Mouse (Mus musculus): ENCODE data around the gene Hist1h2ak. TPM values are rescaled to one million over a fixed set of nuclear protein-coding genes. Genes with fewer than 3 reads are reported as not detected.
"Not testable (repeated sequence)": the region's sequence is repeated elsewhere in the genome, so short reads cannot be mapped to it uniquely, and the experiment has no call there.

The Hist1h2ak gene
- total RNA-seq (2012; rRNA removed) (1,024 and 1,125 TPM in 2 replicates), total RNA-seq (2014; rRNA removed) (7.3 and 16.6 TPM in 2 replicates), polyA plus RNA-seq (2012; ENCODE audit: insufficient read length, low read depth) (1.8 and 6.2 TPM in 2 replicates)

DNA sequence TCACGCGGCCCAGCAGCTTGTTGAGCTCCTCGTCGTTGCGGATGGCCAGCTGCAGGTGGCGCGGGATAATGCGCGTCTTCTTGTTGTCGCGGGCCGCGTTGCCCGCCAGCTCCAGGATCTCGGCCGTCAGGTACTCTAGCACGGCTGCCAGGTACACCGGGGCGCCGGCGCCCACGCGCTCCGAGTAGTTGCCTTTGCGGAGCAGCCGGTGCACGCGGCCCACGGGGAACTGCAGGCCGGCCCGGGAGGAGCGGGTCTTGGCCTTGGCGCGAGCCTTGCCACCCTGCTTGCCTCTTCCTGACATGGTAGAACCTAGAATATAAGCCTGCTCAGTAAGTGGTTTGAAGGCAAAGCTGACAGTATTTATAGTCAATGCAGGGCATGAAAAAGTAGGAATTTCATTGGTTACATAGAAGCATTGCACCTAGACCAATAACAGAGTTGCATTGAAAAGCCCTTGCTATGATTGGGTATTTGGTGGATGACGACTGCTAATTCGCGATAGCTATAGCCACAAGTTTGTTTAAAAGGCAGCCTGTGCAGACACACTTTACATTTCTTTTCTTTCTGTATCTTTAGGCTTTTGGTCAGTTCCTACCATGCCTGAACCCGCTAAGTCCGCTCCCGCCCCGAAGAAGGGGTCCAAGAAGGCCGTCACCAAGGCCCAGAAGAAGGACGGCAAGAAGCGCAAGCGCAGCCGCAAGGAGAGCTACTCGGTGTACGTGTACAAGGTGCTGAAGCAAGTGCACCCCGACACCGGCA, at the start of gene Hist1h2ak, which contains the start of gene Hist1h2bn:
Hist1h2ak (minus strand) TSS at position 304 of the 762 bp plus-strand sequence.
Hist1h2bn (plus strand) TSS at position 600 of the 762 bp plus-strand sequence.
- TF ChIP-seq HCFC1 (IDR thresholded peaks at IDR 0.05; ENCODE audit: low read depth, low read length) (peak; percentile 57), CHD2 (IDR thresholded peaks at IDR 0.05; ENCODE audit: low read length) (peak; percentile 96), RCOR1 (conservative IDR thresholded peaks at IDR 0.05; ENCODE audit: low read depth, low read length) (peak; percentile 74; the same call in 1 of the 2 replicates), NELFE (IDR thresholded peaks at IDR 0.05; ENCODE audit: low read depth, low read length) (peak; percentile 77), MXI1 (IDR thresholded peaks at IDR 0.05; ENCODE audit: low read depth, low read length) (peak; percentile 70), UBTF (IDR thresholded peaks at IDR 0.05; ENCODE audit: low read depth, low read length) (peak; percentile 51; the same call in 1 of the 2 replicates), MEF2A (IDR thresholded peaks at IDR 0.05; ENCODE audit: borderline replicate concordance, low read depth, low read length) (peak; percentile 58; the same call in 1 of the 2 replicates), MYC (IDR thresholded peaks at IDR 0.05; ENCODE audit: low read depth, low read length) (peak; percentile 39), TCF12 (IDR thresholded peaks at IDR 0.05; ENCODE audit: low read depth, low read length) (peak; percentile 98), POLR2AphosphoS2 (IDR thresholded peaks at IDR 0.05; ENCODE audit: low read depth, low read length) (peak; percentile 5; the same call in 1 of the 2 replicates), NRF1 (IDR thresholded peaks at IDR 0.05; ENCODE audit: low read depth, low read length) (peak; percentile 39), SIN3A (IDR thresholded peaks at IDR 0.05; ENCODE audit: low read length) (peak; percentile 68), E2F4 (IDR thresholded peaks at IDR 0.05; ENCODE audit: insufficient replicate concordance, low read depth, low read length) (peak; percentile 71; the same call in 1 of the 2 replicates), ZMIZ1 (IDR thresholded peaks at IDR 0.05; ENCODE audit: low read depth, low read length) (peak; percentile 76), JUND (conservative IDR thresholded peaks at IDR 0.05; ENCODE audit: low read depth, low read length) (peak; percentile 50; the same call in 1 of the 2 replicates), TBP (conservative IDR thresholded peaks at IDR 0.05; ENCODE audit: low read depth, low read length) (peak; percentile 99), POLR2A (IDR thresholded peaks at IDR 0.05; ENCODE audit: low read depth, low read length) (peak; percentile 70; the same call in 1 of the 2 replicates)
- H3K27me3 ChIP-seq (replicated peaks); H3K36me3 ChIP-seq (replicated peaks in 1 of 2; ENCODE audit: control insufficient read depth in 1 of 2, insufficient read depth in 1 of 2, low read length in 1 of 2); H3K79me2 ChIP-seq (replicated peaks; ENCODE audit: control insufficient read depth, extremely low read depth, insufficient read depth, poor library complexity, severe bottlenecking); in situ Hi-C loops (cut with MboI; ENCODE audit: low pct_ligation_motif_present, low pct_unique_long_range_greater_than_20kb, low sequenced_read_pairs); H3K9me3 ChIP-seq (replicated peaks; ENCODE audit: low read length); dilution Hi-C loops (cut with MboI; ENCODE audit: extremely low pct_ligation_motif_present, extremely low pct_unique_long_range_greater_than_20kb, low sequenced_read_pairs): not testable (repeated sequence)
- peak; percentile 97 for DNase-seq (ENCODE audit: extremely low read depth)
- peak within 1 kb of the TSS; percentile 98 for H3K27ac ChIP-seq (ENCODE audit: insufficient read depth, low read depth)
- peaks cover 0 to 26% of the 10 kb centered on the region in 2 experiments; a peak in 2 of 4 replicates for H3K4me1 ChIP-seq (ENCODE audit: control insufficient read depth in 1 of 2, insufficient read depth in 2 of 2)
- H3K4me2 ChIP-seq (ENCODE audit: insufficient read depth, low read depth, poor library complexity, severe bottlenecking) = peak within 1 kb of the TSS; percentile 82
- peak within 1 kb of the TSS; percentile 92 for H3K9ac ChIP-seq (ENCODE audit: insufficient read depth, low read depth)
- peak within 1 kb of the TSS; percentile 17 to 38 (median 36) for H3K4me3 ChIP-seq (replicated peaks in 1 of 3; ENCODE audit: low read depth in 2 of 3, low read length in 2 of 3, poor library complexity in 1 of 3)

DNA sequence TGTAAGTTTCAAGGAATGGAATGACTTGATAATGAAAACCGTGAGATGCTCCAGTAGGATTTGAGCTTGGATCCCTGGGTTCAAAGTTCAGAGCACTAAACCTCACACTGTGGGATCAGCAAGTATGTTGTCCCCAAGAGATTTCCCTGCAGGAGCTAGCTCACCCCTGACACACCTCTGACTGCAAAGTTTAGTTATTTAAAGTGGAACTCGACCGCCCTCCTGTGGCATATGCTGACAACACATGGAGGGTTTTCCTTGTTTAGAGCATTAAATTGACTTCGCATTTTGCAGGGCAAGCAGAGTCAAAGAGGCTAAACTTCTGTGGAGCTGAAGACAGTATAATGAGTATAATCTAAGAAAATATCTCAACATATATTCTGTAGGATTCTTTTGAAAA, 49.4 kb upstream of the Hist1h2ak start:
- in situ Hi-C loops (cut with MboI; ENCODE audit: low pct_ligation_motif_present, low pct_unique_long_range_greater_than_20kb, low sequenced_read_pairs); H3K27ac ChIP-seq (ENCODE audit: insufficient read depth, low read depth); H3K9ac ChIP-seq (ENCODE audit: insufficient read depth, low read depth); H3K4me1 ChIP-seq (ENCODE audit: control insufficient read depth in 1 of 2, insufficient read depth in 2 of 2); dilution Hi-C loops (cut with MboI; ENCODE audit: extremely low pct_ligation_motif_present, extremely low pct_unique_long_range_greater_than_20kb, low sequenced_read_pairs); H3K4me2 ChIP-seq (ENCODE audit: insufficient read depth, low read depth, poor library complexity, severe bottlenecking); DNase-seq (ENCODE audit: extremely low read depth); H3K27me3 ChIP-seq (replicated peaks); H3K36me3 ChIP-seq (replicated peaks in 1 of 2; ENCODE audit: control insufficient read depth in 1 of 2, insufficient read depth in 1 of 2, low read length in 1 of 2); H3K79me2 ChIP-seq (replicated peaks; ENCODE audit: control insufficient read depth, extremely low read depth, insufficient read depth, poor library complexity, severe bottlenecking); H3K9me3 ChIP-seq (replicated peaks; ENCODE audit: low read length); H3K4me3 ChIP-seq (replicated peaks in 1 of 3; ENCODE audit: low read depth in 2 of 3, low read length in 2 of 3, poor library complexity in 1 of 3): not testable (repeated sequence)

DNA sequence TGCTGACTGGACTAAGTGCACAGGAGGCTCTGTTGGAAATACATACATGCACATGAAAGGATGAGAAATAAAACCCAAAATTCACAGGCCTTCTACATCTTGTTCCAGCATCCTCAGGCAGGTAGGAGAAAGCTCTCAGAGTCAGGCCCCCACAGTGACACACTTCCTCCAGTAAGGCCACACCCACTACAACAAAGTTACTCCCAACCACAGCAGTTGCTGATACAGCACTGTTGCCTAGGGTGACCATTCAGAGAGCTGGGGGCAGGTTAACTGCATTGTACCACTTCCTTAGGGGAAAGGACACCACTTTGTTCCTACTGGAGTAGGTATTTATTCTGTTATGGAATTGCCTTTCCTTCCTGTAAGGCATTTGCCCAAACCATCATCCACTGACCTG, 43.5 kb upstream of the Hist1h2ak start:
- H3K36me3 ChIP-seq (replicated peaks in 1 of 2; ENCODE audit: control insufficient read depth in 1 of 2, insufficient read depth in 1 of 2, low read length in 1 of 2); in situ Hi-C loops (cut with MboI; ENCODE audit: low pct_ligation_motif_present, low pct_unique_long_range_greater_than_20kb, low sequenced_read_pairs); H3K9ac ChIP-seq (ENCODE audit: insufficient read depth, low read depth); H3K9me3 ChIP-seq (replicated peaks; ENCODE audit: low read length); H3K27me3 ChIP-seq (replicated peaks); H3K4me1 ChIP-seq (ENCODE audit: control insufficient read depth in 1 of 2, insufficient read depth in 2 of 2); DNase-seq (ENCODE audit: extremely low read depth); H3K4me2 ChIP-seq (ENCODE audit: insufficient read depth, low read depth, poor library complexity, severe bottlenecking); H3K27ac ChIP-seq (ENCODE audit: insufficient read depth, low read depth); dilution Hi-C loops (cut with MboI; ENCODE audit: extremely low pct_ligation_motif_present, extremely low pct_unique_long_range_greater_than_20kb, low sequenced_read_pairs); H3K4me3 ChIP-seq (replicated peaks in 1 of 3; ENCODE audit: low read depth in 2 of 3, low read length in 2 of 3, poor library complexity in 1 of 3); H3K79me2 ChIP-seq (replicated peaks; ENCODE audit: control insufficient read depth, extremely low read depth, insufficient read depth, poor library complexity, severe bottlenecking): not testable (repeated sequence)

Data from CH12.LX (cell line).